Mouse (Mus musculus): ENCODE data around the gene Efcab12. TPM values are rescaled to one million over a fixed set of nuclear protein-coding genes. Genes with fewer than 3 reads are reported as not detected.

Efcab12 gene
- polyA plus RNA-seq, 1 experiment from 2014 or later, result 0.42 TPM

GRCm38 (mm10) chr6:115815041-115815440, 23.2 kb downstream of the Efcab12 start:
- Histone ChIP-seq H3K9me3 (ENCODE audit: control insufficient read depth, low read length) (no peaks in the 10 kb centered on the region), H3K4me1 (ENCODE audit: control insufficient read depth in 2 of 2, insufficient read depth in 2 of 2, low read length in 2 of 2) (peaks cover 8 to 11% of the 10 kb centered on the region in 2 experiments), H3K4me3 (ENCODE audit: control insufficient read depth in 1 of 2, insufficient read depth in 1 of 2, low read depth in 1 of 2, low read length in 2 of 2) (no peak overlapping the region), H3K27ac (replicated peaks in 1 of 2; ENCODE audit: control insufficient read depth in 1 of 2, insufficient read depth in 1 of 2, low read depth in 2 of 2, low read length in 2 of 2) (no peak overlapping the region), H3K9ac (ENCODE audit: low read length) (no peak overlapping the region), H3K4me2 (ENCODE audit: low read length) (no peak overlapping the region), H3K36me3 (ENCODE audit: control insufficient read depth, insufficient read depth, low read length) (no peaks in the 10 kb centered on the region), H3K27me3 (ENCODE audit: control insufficient read depth, insufficient read depth, low read length) (no peaks in the 10 kb centered on the region)
- no peak for ATAC-seq (ENCODE audit: insufficient number of reproducible peaks, insufficient read depth, low FRiP score, low read depth)
- whole genome bisulfite sequencing, result 71% methylated on average over 4 of the region's 4 CpGs

- no peaks in the 10 kb centered on the region for H3K27me3 ChIP-seq (ENCODE audit: control insufficient read depth, insufficient read depth, low read length)
- ATAC-seq (ENCODE audit: insufficient number of reproducible peaks, insufficient read depth, low FRiP score, low read depth), result peak; percentile 55
- 26% methylated on average over 4 of the region's 4 CpGs for WGBS
- no peaks in the 10 kb centered on the region for H3K36me3 ChIP-seq (ENCODE audit: control insufficient read depth, insufficient read depth, low read length)
- H3K4me2 ChIP-seq (ENCODE audit: low read length), result no peak overlapping the region
- no peak overlapping the region for H3K4me3 ChIP-seq (ENCODE audit: control insufficient read depth in 1 of 2, insufficient read depth in 1 of 2, low read depth in 1 of 2, low read length in 2 of 2)
- H3K9ac ChIP-seq (ENCODE audit: low read length), result no peak overlapping the region
- peak overlapping the region in 1 of 2 experiments; percentile 32; a peak in 1 of 4 replicates for H3K27ac ChIP-seq (replicated peaks in 1 of 2; ENCODE audit: control insufficient read depth in 1 of 2, insufficient read depth in 1 of 2, low read depth in 2 of 2, low read length in 2 of 2)
- H3K4me1 ChIP-seq (ENCODE audit: control insufficient read depth in 2 of 2, insufficient read depth in 2 of 2, low read length in 2 of 2), result peaks cover 8 to 11% of the 10 kb centered on the region in 2 experiments
- H3K9me3 ChIP-seq (ENCODE audit: control insufficient read depth, low read length), result no peaks in the 10 kb centered on the region
Observed at GRCm38 (mm10) chr6:115814104-115814503, 24.1 kb downstream of the Efcab12 start.

GRCm38 (mm10) chr6:115811606-115812005, 26.6 kb downstream of the Efcab12 start:
- no peak overlapping the region for H3K27ac ChIP-seq (replicated peaks in 1 of 2; ENCODE audit: control insufficient read depth in 1 of 2, insufficient read depth in 1 of 2, low read depth in 2 of 2, low read length in 2 of 2)
- 63% methylated on average over 8 of the region's 8 CpGs for WGBS
- peaks cover 17 to 20% of the 10 kb centered on the region in 2 experiments for H3K4me1 ChIP-seq (ENCODE audit: control insufficient read depth in 2 of 2, insufficient read depth in 2 of 2, low read length in 2 of 2)
- no peak overlapping the region for H3K9ac ChIP-seq (ENCODE audit: low read length)
- H3K36me3 ChIP-seq (ENCODE audit: control insufficient read depth, insufficient read depth, low read length), result peaks cover 10% of the 10 kb centered on the region
- no peak for ATAC-seq (ENCODE audit: insufficient number of reproducible peaks, insufficient read depth, low FRiP score, low read depth)
- H3K9me3 ChIP-seq (ENCODE audit: control insufficient read depth, low read length), result no peaks in the 10 kb centered on the region
- no peak overlapping the region for H3K4me3 ChIP-seq (ENCODE audit: control insufficient read depth in 1 of 2, insufficient read depth in 1 of 2, low read depth in 1 of 2, low read length in 2 of 2)
- H3K4me2 ChIP-seq (ENCODE audit: low read length), result no peak overlapping the region
- H3K27me3 ChIP-seq (ENCODE audit: control insufficient read depth, insufficient read depth, low read length), result no peaks in the 10 kb centered on the region

- under 1% methylated on average over 44 of the region's 47 CpGs for WGBS
- peak within 1 kb of the TSS; percentile 83 for H3K4me2 ChIP-seq (ENCODE audit: low read length)
- peak within 1 kb of the TSS; percentile 92 to 98 for H3K4me3 ChIP-seq (ENCODE audit: control insufficient read depth in 1 of 2, insufficient read depth in 1 of 2, low read depth in 1 of 2, low read length in 2 of 2)
- H3K4me1 ChIP-seq (ENCODE audit: control insufficient read depth in 2 of 2, insufficient read depth in 2 of 2, low read length in 2 of 2), result peaks cover 13 to 21% of the 10 kb centered on the region in 2 experiments
- peak within 1 kb of the TSS; percentile 92 to 94 for H3K27ac ChIP-seq (replicated peaks in 1 of 2; ENCODE audit: control insufficient read depth in 1 of 2, insufficient read depth in 1 of 2, low read depth in 2 of 2, low read length in 2 of 2)
- H3K9me3 ChIP-seq (ENCODE audit: control insufficient read depth, low read length), result no peaks in the 10 kb centered on the region
- ATAC-seq (ENCODE audit: insufficient number of reproducible peaks, insufficient read depth, low FRiP score, low read depth), result peak; percentile 63
- H3K9ac ChIP-seq (ENCODE audit: low read length), result peak within 1 kb of the TSS; percentile 99
- peaks cover 40% of the 10 kb centered on the region for H3K36me3 ChIP-seq (ENCODE audit: control insufficient read depth, insufficient read depth, low read length)
- H3K27me3 ChIP-seq (ENCODE audit: control insufficient read depth, insufficient read depth, low read length), result no peaks in the 10 kb centered on the region
Observed at GRCm38 (mm10) chr6:115808488-115809231, 29.6 kb downstream of the Efcab12 start, which contains the start of gene Rpl32. Gene Rpl32, minus strand, starts transcription at chr6:115808747.

GRCm38 (mm10) chr6:115808196-115808487, 30.1 kb downstream of the Efcab12 start:
- H3K27me3 ChIP-seq (ENCODE audit: control insufficient read depth, insufficient read depth, low read length), result no peaks in the 10 kb centered on the region
- H3K36me3 ChIP-seq (ENCODE audit: control insufficient read depth, insufficient read depth, low read length), result peaks cover 45% of the 10 kb centered on the region
- no peaks in the 10 kb centered on the region for H3K9me3 ChIP-seq (ENCODE audit: control insufficient read depth, low read length)
- H3K4me2 ChIP-seq (ENCODE audit: low read length), result peak overlapping the region; percentile 83
- H3K27ac ChIP-seq (replicated peaks in 1 of 2; ENCODE audit: control insufficient read depth in 1 of 2, insufficient read depth in 1 of 2, low read depth in 2 of 2, low read length in 2 of 2), result peak overlapping the region; percentile 92 to 94
- H3K4me1 ChIP-seq (ENCODE audit: control insufficient read depth in 2 of 2, insufficient read depth in 2 of 2, low read length in 2 of 2), result peaks cover 12 to 20% of the 10 kb centered on the region in 2 experiments
- ATAC-seq (ENCODE audit: insufficient number of reproducible peaks, insufficient read depth, low FRiP score, low read depth), result no peak
- H3K9ac ChIP-seq (ENCODE audit: low read length), result peak overlapping the region; percentile 99
- WGBS, result 0% methylated on average over 22 of the region's 22 CpGs
- H3K4me3 ChIP-seq (ENCODE audit: control insufficient read depth in 1 of 2, insufficient read depth in 1 of 2, low read depth in 1 of 2, low read length in 2 of 2), result peak overlapping the region; percentile 92 to 98

- H3K4me3 ChIP-seq (ENCODE audit: control insufficient read depth in 1 of 2, insufficient read depth in 1 of 2, low read depth in 1 of 2, low read length in 2 of 2), result peak overlapping the region; percentile 92 to 98
- 2% methylated on average over 15 of the region's 15 CpGs for WGBS
- no peaks in the 10 kb centered on the region for H3K27me3 ChIP-seq (ENCODE audit: control insufficient read depth, insufficient read depth, low read length)
- H3K27ac ChIP-seq (replicated peaks in 1 of 2; ENCODE audit: control insufficient read depth in 1 of 2, insufficient read depth in 1 of 2, low read depth in 2 of 2, low read length in 2 of 2), result peak overlapping the region; percentile 92 to 94
- no peaks in the 10 kb centered on the region for H3K9me3 ChIP-seq (ENCODE audit: control insufficient read depth, low read length)
- H3K4me2 ChIP-seq (ENCODE audit: low read length), result peak overlapping the region; percentile 83
- H3K4me1 ChIP-seq (ENCODE audit: control insufficient read depth in 2 of 2, insufficient read depth in 2 of 2, low read length in 2 of 2), result peaks cover 12 to 20% of the 10 kb centered on the region in 2 experiments
- ATAC-seq (ENCODE audit: insufficient number of reproducible peaks, insufficient read depth, low FRiP score, low read depth), result no peak
- H3K9ac ChIP-seq (ENCODE audit: low read length), result peak overlapping the region; percentile 99
- H3K36me3 ChIP-seq (ENCODE audit: control insufficient read depth, insufficient read depth, low read length), result peaks cover 50% of the 10 kb centered on the region
Observed at GRCm38 (mm10) chr6:115807464-115808195, 30.6 kb downstream of the Efcab12 start.

GRCm38 (mm10) chr6:115804432-115805192, 33.6 kb downstream of the Efcab12 start:
- H3K4me1 ChIP-seq (ENCODE audit: control insufficient read depth in 2 of 2, insufficient read depth in 2 of 2, low read length in 2 of 2), result peaks cover 12 to 20% of the 10 kb centered on the region in 2 experiments
- H3K4me2 ChIP-seq (ENCODE audit: low read length), result no peak overlapping the region
- no peaks in the 10 kb centered on the region for H3K27me3 ChIP-seq (ENCODE audit: control insufficient read depth, insufficient read depth, low read length)
- no peak overlapping the region for H3K4me3 ChIP-seq (ENCODE audit: control insufficient read depth in 1 of 2, insufficient read depth in 1 of 2, low read depth in 1 of 2, low read length in 2 of 2)
- H3K9me3 ChIP-seq (ENCODE audit: control insufficient read depth, low read length), result no peaks in the 10 kb centered on the region
- H3K36me3 ChIP-seq (ENCODE audit: control insufficient read depth, insufficient read depth, low read length), result peaks cover 80% of the 10 kb centered on the region
- H3K27ac ChIP-seq (replicated peaks in 1 of 2; ENCODE audit: control insufficient read depth in 1 of 2, insufficient read depth in 1 of 2, low read depth in 2 of 2, low read length in 2 of 2), result no peak overlapping the region
- whole genome bisulfite sequencing, result 63% methylated on average over 10 of the region's 10 CpGs
- ATAC-seq (ENCODE audit: insufficient number of reproducible peaks, insufficient read depth, low FRiP score, low read depth), result no peak
- H3K9ac ChIP-seq (ENCODE audit: low read length), result no peak overlapping the region

All from heart, embryonic 14.5 days (tissue).